Mouse (Mus musculus): ENCODE results near the gene Adgrv1. TPM values are rescaled to one million over a fixed set of nuclear protein-coding genes. Genes with fewer than 3 reads are reported as not detected.

Gene Adgrv1
- polyA plus RNA-seq, 1 experiment from 2014 or later = 1.1 TPM

DNA sequence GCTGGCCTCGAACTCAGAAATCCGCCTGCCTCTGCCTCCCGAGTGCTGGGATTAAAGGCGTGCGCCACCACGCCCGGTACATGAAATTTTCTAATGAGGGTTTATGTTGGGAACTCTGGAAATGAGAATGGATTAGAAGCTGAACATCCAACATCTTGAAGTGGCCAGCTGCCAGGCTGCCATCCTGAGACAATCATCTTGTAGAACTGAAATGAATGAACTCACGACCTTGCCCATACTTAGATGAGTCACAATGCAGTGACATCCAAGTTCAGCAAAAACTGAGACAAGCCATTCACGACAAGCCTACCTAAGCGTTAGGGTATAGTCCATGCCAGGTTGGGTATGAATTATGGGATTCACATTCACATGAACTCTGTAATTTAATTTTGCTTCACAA is 393.1 kb downstream of the Adgrv1 start:
- no peaks in the 10 kb centered on the region for H3K36me3 ChIP-seq (ENCODE audit: control insufficient read depth, insufficient read depth, low read length)
- H3K4me3 ChIP-seq (ENCODE audit: low read depth, low read length) = no peak overlapping the region
- ATAC-seq (replicated peaks; ENCODE audit: insufficient number of reproducible peaks, low FRiP score, low TSS enrichment) = no peak
- 91% methylated on average over 10 of the region's 10 CpGs for WGBS (ENCODE audit: insufficient replicate concordance)
- no peak overlapping the region for H3K27ac ChIP-seq (ENCODE audit: low read depth, low read length)
- no peaks in the 10 kb centered on the region for H3K9me3 ChIP-seq (replicated peaks; ENCODE audit: control insufficient read depth, low read length)
- no peaks in the 10 kb centered on the region for H3K4me1 ChIP-seq (ENCODE audit: control insufficient read depth, insufficient read depth, low read length)
- no peaks in the 10 kb centered on the region for H3K27me3 ChIP-seq (ENCODE audit: control insufficient read depth, insufficient read depth, low read length)
- no peak overlapping the region for H3K4me2 ChIP-seq
- H3K9ac ChIP-seq (ENCODE audit: low read depth, low read length) = no peak overlapping the region

GRCm38 (mm10) chr13:81239427-81239826 is 393.5 kb downstream of the Adgrv1 start:
- no peaks in the 10 kb centered on the region for H3K27me3 ChIP-seq (ENCODE audit: control insufficient read depth, insufficient read depth, low read length)
- WGBS (ENCODE audit: insufficient replicate concordance) = 86% methylated on average over 3 of the region's 3 CpGs

DNA sequence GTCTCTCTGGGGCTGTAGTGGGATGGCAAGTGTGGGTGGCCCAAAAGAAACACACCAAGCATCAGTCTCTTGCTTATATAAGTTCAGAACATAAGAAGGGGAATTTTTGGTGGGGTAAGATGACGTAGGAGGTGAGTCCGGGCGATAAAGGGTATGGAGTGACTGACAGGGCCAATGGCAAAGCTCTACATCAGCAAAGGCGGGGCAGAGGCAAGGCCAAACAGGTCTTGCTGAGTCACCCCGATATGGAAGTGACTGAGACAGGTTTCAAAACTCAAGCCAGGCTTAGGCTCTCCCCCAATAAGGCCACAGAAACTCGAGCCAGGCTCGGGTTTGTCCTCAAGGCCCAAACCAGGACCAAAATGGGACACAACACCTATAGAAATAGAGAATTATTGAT is 394.1 kb downstream of the Adgrv1 start:
- Histone ChIP-seq H3K4me2 (no peak overlapping the region), H3K36me3 (ENCODE audit: control insufficient read depth, insufficient read depth, low read length) (no peaks in the 10 kb centered on the region), H3K4me3 (ENCODE audit: low read depth, low read length) (no peak overlapping the region), H3K4me1 (ENCODE audit: control insufficient read depth, insufficient read depth, low read length) (no peaks in the 10 kb centered on the region), H3K27me3 (ENCODE audit: control insufficient read depth, insufficient read depth, low read length) (no peaks in the 10 kb centered on the region), H3K9me3 (replicated peaks; ENCODE audit: control insufficient read depth, low read length) (no peaks in the 10 kb centered on the region), H3K27ac (ENCODE audit: low read depth, low read length) (no peak overlapping the region), H3K9ac (ENCODE audit: low read depth, low read length) (no peak overlapping the region)
- WGBS (ENCODE audit: insufficient replicate concordance) = 76% methylated on average over 7 of the region's 7 CpGs
- ATAC-seq (replicated peaks; ENCODE audit: insufficient number of reproducible peaks, low FRiP score, low TSS enrichment) = no peak

More at GRCm38 (mm10) chr13:81239427-81239826, 393.5 kb downstream of the Adgrv1 start:
- H3K4me3 ChIP-seq (ENCODE audit: low read depth, low read length) = no peak overlapping the region
- H3K4me2 ChIP-seq = no peak overlapping the region
- H3K27ac ChIP-seq (ENCODE audit: low read depth, low read length) = no peak overlapping the region
- H3K9ac ChIP-seq (ENCODE audit: low read depth, low read length) = no peak overlapping the region
- H3K4me1 ChIP-seq (ENCODE audit: control insufficient read depth, insufficient read depth, low read length) = no peaks in the 10 kb centered on the region
- no peaks in the 10 kb centered on the region for H3K36me3 ChIP-seq (ENCODE audit: control insufficient read depth, insufficient read depth, low read length)
- H3K9me3 ChIP-seq (replicated peaks; ENCODE audit: control insufficient read depth, low read length) = no peaks in the 10 kb centered on the region
- ATAC-seq (replicated peaks; ENCODE audit: insufficient number of reproducible peaks, low FRiP score, low TSS enrichment) = no peak

DNA sequence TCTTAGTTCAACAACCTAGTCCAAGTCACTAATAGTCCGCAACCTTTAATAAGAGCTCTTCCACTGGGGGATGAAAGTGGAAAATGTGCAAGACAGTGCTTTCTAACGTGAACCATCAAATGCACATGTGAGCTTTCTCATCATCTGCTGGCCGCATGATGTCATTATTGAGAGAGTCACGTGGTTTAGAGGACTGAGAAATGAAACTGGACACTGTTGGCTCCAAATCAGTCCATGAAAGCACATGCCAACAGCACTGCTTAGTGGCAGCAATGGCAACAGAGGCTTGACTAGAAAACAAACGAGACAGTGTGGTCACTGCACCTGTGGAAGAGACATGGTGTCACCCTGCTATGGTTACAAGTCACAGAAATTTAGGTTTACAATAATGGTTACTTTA is 395.0 kb downstream of the Adgrv1 start:
- 79% methylated on average over 5 of the region's 5 CpGs for WGBS (ENCODE audit: insufficient replicate concordance)
- no peak overlapping the region for H3K27ac ChIP-seq (ENCODE audit: low read depth, low read length)
- H3K9ac ChIP-seq (ENCODE audit: low read depth, low read length) = no peak overlapping the region
- H3K36me3 ChIP-seq (ENCODE audit: control insufficient read depth, insufficient read depth, low read length) = no peaks in the 10 kb centered on the region
- H3K4me3 ChIP-seq (ENCODE audit: low read depth, low read length) = no peak overlapping the region
- H3K4me1 ChIP-seq (ENCODE audit: control insufficient read depth, insufficient read depth, low read length) = no peaks in the 10 kb centered on the region
- no peak for ATAC-seq (replicated peaks; ENCODE audit: insufficient number of reproducible peaks, low FRiP score, low TSS enrichment)
- H3K9me3 ChIP-seq (replicated peaks; ENCODE audit: control insufficient read depth, low read length) = no peaks in the 10 kb centered on the region
- no peaks in the 10 kb centered on the region for H3K27me3 ChIP-seq (ENCODE audit: control insufficient read depth, insufficient read depth, low read length)
- no peak overlapping the region for H3K4me2 ChIP-seq

DNA sequence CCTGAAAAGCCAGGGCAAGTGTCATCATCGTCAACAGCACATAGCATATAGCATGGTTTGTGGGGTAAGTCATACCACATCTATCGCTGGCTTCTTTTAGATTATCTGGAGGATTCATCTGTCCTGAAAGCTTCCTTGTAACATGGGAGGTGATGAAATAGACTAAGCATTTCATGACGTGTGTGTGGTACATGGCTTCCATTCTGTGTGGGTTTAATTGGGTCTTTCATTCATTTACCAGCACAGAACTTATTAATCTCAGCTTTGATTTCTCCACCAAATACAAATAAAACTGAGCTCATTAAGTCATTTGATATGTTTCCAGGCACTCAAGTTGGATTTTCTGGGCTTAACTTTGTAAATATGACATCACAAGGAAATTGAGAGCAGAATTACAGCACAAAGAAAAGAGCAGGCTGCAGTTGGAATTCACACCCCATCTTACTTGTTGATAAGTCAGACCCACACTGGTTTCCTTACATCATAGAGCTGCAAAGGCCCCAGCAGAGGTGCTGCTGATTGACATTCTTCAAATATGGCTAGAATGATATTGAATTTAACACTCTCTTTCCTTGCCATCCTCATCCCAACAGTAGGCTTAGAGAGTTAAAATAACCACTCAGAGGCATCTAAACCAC is 396.1 kb downstream of the Adgrv1 start:
- WGBS (ENCODE audit: insufficient replicate concordance) = 68% methylated on average over 3 of the region's 3 CpGs
- Histone ChIP-seq H3K9me3 (replicated peaks; ENCODE audit: control insufficient read depth, low read length) (no peaks in the 10 kb centered on the region), H3K9ac (ENCODE audit: low read depth, low read length) (no peak overlapping the region), H3K27me3 (ENCODE audit: control insufficient read depth, insufficient read depth, low read length) (no peaks in the 10 kb centered on the region), H3K4me2 (no peak overlapping the region), H3K4me3 (ENCODE audit: low read depth, low read length) (no peak overlapping the region), H3K36me3 (ENCODE audit: control insufficient read depth, insufficient read depth, low read length) (no peaks in the 10 kb centered on the region), H3K27ac (ENCODE audit: low read depth, low read length) (no peak overlapping the region), H3K4me1 (ENCODE audit: control insufficient read depth, insufficient read depth, low read length) (no peaks in the 10 kb centered on the region)
- no peak for ATAC-seq (replicated peaks; ENCODE audit: insufficient number of reproducible peaks, low FRiP score, low TSS enrichment)

GRCm38 (mm10) chr13:81234031-81234430 is 398.9 kb downstream of the Adgrv1 start:
- H3K27ac ChIP-seq (ENCODE audit: low read depth, low read length) = no peak overlapping the region
- H3K4me1 ChIP-seq (ENCODE audit: control insufficient read depth, insufficient read depth, low read length) = no peaks in the 10 kb centered on the region
- H3K4me2 ChIP-seq = no peak overlapping the region
- H3K9me3 ChIP-seq (replicated peaks; ENCODE audit: control insufficient read depth, low read length) = no peaks in the 10 kb centered on the region
- no peak overlapping the region for H3K4me3 ChIP-seq (ENCODE audit: low read depth, low read length)
- ATAC-seq (replicated peaks; ENCODE audit: insufficient number of reproducible peaks, low FRiP score, low TSS enrichment) = no peak
- H3K36me3 ChIP-seq (ENCODE audit: control insufficient read depth, insufficient read depth, low read length) = no peaks in the 10 kb centered on the region
- H3K9ac ChIP-seq (ENCODE audit: low read depth, low read length) = no peak overlapping the region
- WGBS (ENCODE audit: insufficient replicate concordance) = 62% methylated on average over 2 of the region's 2 CpGs
- H3K27me3 ChIP-seq (ENCODE audit: control insufficient read depth, insufficient read depth, low read length) = no peaks in the 10 kb centered on the region

GRCm38 (mm10) chr13:81232839-81233238 is 400.1 kb downstream of the Adgrv1 start:
- no peak overlapping the region for H3K4me3 ChIP-seq (ENCODE audit: low read depth, low read length)
- H3K27me3 ChIP-seq (ENCODE audit: control insufficient read depth, insufficient read depth, low read length) = no peaks in the 10 kb centered on the region
- no peaks in the 10 kb centered on the region for H3K4me1 ChIP-seq (ENCODE audit: control insufficient read depth, insufficient read depth, low read length)
- no peak overlapping the region for H3K9ac ChIP-seq (ENCODE audit: low read depth, low read length)
- H3K4me2 ChIP-seq = no peak overlapping the region
- H3K9me3 ChIP-seq (replicated peaks; ENCODE audit: control insufficient read depth, low read length) = no peaks in the 10 kb centered on the region
- no peak overlapping the region for H3K27ac ChIP-seq (ENCODE audit: low read depth, low read length)
- ATAC-seq (replicated peaks; ENCODE audit: insufficient number of reproducible peaks, low FRiP score, low TSS enrichment) = no peak
- no peaks in the 10 kb centered on the region for H3K36me3 ChIP-seq (ENCODE audit: control insufficient read depth, insufficient read depth, low read length)

- no peaks in the 10 kb centered on the region for H3K4me1 ChIP-seq (ENCODE audit: control insufficient read depth, insufficient read depth, low read length)
- no peaks in the 10 kb centered on the region for H3K36me3 ChIP-seq (ENCODE audit: control insufficient read depth, insufficient read depth, low read length)
- no peak overlapping the region for H3K4me2 ChIP-seq
- no peak overlapping the region for H3K9ac ChIP-seq (ENCODE audit: low read depth, low read length)
- no peaks in the 10 kb centered on the region for H3K27me3 ChIP-seq (ENCODE audit: control insufficient read depth, insufficient read depth, low read length)
- no peak overlapping the region for H3K4me3 ChIP-seq (ENCODE audit: low read depth, low read length)
- WGBS (ENCODE audit: insufficient replicate concordance) = 48% methylated on average over 4 of the region's 4 CpGs
- H3K9me3 ChIP-seq (replicated peaks; ENCODE audit: control insufficient read depth, low read length) = no peaks in the 10 kb centered on the region
- no peak overlapping the region for H3K27ac ChIP-seq (ENCODE audit: low read depth, low read length)
- no peak for ATAC-seq (replicated peaks; ENCODE audit: insufficient number of reproducible peaks, low FRiP score, low TSS enrichment)
Measured at GRCm38 (mm10) chr13:81230161-81230560, 402.8 kb downstream of the Adgrv1 start.

GRCm38 (mm10) chr13:81223768-81224167 is 409.2 kb downstream of the Adgrv1 start:
- no peaks in the 10 kb centered on the region for H3K4me1 ChIP-seq (ENCODE audit: control insufficient read depth, insufficient read depth, low read length)
- no peak overlapping the region for H3K4me3 ChIP-seq (ENCODE audit: low read depth, low read length)
- H3K4me2 ChIP-seq = no peak overlapping the region
- WGBS (ENCODE audit: insufficient replicate concordance) = 76% methylated on average over 3 of the region's 3 CpGs
- no peak overlapping the region for H3K9ac ChIP-seq (ENCODE audit: low read depth, low read length)
- no peak overlapping the region for H3K27ac ChIP-seq (ENCODE audit: low read depth, low read length)
- ATAC-seq (replicated peaks; ENCODE audit: insufficient number of reproducible peaks, low FRiP score, low TSS enrichment) = no peak
- no peaks in the 10 kb centered on the region for H3K9me3 ChIP-seq (replicated peaks; ENCODE audit: control insufficient read depth, low read length)
- H3K27me3 ChIP-seq (ENCODE audit: control insufficient read depth, insufficient read depth, low read length) = no peaks in the 10 kb centered on the region
- H3K36me3 ChIP-seq (ENCODE audit: control insufficient read depth, insufficient read depth, low read length) = no peaks in the 10 kb centered on the region
